Mouse (Mus musculus): ENCODE measurements around the gene Ppp1r15a. TPM values are rescaled to one million over a fixed set of nuclear protein-coding genes. Genes with fewer than 3 reads are reported as not detected.

Gene Ppp1r15a
- total and polyA plus RNA-seq, 2 experiments from 2014 or later = 17.4 to 18.7 TPM

DNA sequence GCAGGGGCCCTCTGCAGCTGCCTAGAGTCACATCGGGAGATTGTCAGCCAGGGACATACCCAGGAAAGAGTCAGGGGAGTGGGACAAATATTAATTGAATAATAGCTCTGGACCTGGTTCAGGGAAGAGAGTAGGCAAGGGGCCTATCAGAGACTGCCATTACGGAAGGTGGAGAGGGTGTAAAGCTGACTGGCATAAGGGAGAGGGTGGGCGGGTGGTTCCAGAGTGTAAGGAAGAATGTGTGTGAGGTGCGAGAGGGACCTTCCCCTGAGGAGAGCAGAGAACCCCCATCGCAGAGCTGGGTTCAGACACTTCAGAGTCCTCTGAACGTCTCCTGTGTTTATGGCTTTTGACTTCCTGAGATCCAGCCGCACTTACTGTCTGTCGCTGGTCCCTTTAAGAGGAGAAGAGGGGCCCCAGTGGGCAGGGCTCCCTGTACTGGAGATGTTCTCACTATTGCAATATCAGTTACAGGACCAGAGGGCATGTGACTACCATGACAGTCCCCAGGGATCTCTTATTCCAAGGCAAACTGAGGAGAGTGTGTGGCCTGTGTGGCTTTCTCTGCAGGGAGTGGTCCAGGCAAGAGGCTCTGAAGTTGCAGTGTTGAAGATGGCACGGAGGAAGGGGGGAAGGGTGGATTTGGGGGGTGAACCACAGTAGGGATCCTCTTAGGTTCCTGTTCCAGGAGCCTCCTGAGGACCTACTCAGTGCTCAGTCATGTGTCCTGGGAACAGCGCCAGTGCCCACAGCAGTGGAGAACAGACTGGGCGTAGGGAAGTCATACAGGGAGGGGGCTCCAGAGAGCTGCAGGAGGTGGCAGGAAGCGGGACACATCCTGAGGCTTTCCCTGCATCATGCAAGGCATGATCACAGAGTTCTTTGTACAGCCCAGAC is 35.8 kb upstream of the Ppp1r15a start:
- WGBS = 64% methylated on average over 12 of the region's 12 CpGs
- no peak for TF ChIP-seq CTCF (IDR thresholded peaks at IDR 0.05)
- DNase-seq (ENCODE audit: low spot score) (no peak), ATAC-seq (ENCODE audit: low FRiP score) (no peak)
- Histone ChIP-seq H3K4me2 (ENCODE audit: low read depth, low read length, poor library complexity, severe bottlenecking) (0 out of 2 replicates have a peak overlapping the region, but pooled peaks have one; percentile 9), H3K9ac (replicated peaks; ENCODE audit: low read length, poor library complexity, severe bottlenecking) (no peak overlapping the region; the same call in 1 of the 2 replicates), H3K9me3 (ENCODE audit: low read length) (no peaks in the 10 kb centered on the region), H3K4me1 (ENCODE audit: insufficient read depth, low read length) (no peaks in the 10 kb centered on the region), H3K4me3 (ENCODE audit: low read depth, low read length) (no peak overlapping the region), H3K27me3 (ENCODE audit: insufficient read depth, low read length) (no peaks in the 10 kb centered on the region), H3K36me3 (ENCODE audit: insufficient read depth, low read length) (no peaks in the 10 kb centered on the region), H3K27ac (ENCODE audit: low read depth, low read length) (no peak overlapping the region)

DNA sequence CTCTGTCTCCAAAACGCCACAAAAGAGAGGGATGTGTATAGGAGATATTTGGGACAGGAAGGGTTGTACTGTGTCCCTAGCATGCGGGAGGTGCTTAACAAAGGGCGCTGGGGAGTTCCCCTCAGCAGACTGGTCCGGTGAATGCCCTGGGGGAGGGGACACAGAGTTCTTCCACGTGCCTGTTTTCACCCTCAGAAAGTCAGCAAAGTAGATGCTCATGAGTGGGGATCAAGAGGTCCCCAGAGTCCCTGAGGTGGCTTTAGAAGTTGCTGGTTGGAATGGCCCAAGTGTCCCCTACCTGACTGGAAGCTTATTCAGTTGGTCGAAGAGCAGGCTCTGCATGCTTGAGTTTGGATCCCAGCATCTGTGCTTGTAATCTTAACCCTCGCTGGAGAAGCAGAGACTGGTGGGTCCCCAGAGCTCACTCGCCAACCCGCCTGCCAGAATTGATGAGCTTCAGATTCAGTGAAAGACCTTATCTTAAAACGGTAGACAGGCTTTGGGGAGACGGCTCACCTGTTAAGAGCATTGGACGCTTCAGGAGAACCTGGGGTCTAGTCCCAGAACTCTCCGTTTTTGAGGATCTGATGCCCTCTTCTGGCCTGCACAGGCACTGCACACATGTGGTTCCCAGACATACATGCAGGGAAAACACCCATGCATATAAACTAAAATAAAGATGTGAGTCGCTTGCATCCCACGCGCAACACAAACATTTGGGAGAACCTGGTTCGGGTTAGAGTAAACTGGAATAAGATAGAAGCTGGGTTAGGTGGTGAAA is 35.0 kb upstream of the Ppp1r15a start:
- 26% methylated on average over 17 of the region's 17 CpGs for WGBS
- Histone ChIP-seq H3K4me1 (ENCODE audit: insufficient read depth, low read length) (no peaks in the 10 kb centered on the region), H3K36me3 (ENCODE audit: insufficient read depth, low read length) (no peaks in the 10 kb centered on the region), H3K4me2 (ENCODE audit: low read depth, low read length, poor library complexity, severe bottlenecking) (peak overlapping the region; percentile 34), H3K27ac (ENCODE audit: low read depth, low read length) (no peak overlapping the region), H3K9ac (replicated peaks; ENCODE audit: low read length, poor library complexity, severe bottlenecking) (no peak overlapping the region; the same call in 1 of the 2 replicates), H3K4me3 (ENCODE audit: low read depth, low read length) (no peak overlapping the region), H3K9me3 (ENCODE audit: low read length) (no peaks in the 10 kb centered on the region), H3K27me3 (ENCODE audit: insufficient read depth, low read length) (no peaks in the 10 kb centered on the region)
- peak; percentile 97 for TF ChIP-seq CTCF (IDR thresholded peaks at IDR 0.05)
- peak; percentile 42; the same call in 1 of the 2 replicates for ATAC-seq (ENCODE audit: low FRiP score)
- peak; percentile 77 for DNase-seq (ENCODE audit: low spot score)

DNA sequence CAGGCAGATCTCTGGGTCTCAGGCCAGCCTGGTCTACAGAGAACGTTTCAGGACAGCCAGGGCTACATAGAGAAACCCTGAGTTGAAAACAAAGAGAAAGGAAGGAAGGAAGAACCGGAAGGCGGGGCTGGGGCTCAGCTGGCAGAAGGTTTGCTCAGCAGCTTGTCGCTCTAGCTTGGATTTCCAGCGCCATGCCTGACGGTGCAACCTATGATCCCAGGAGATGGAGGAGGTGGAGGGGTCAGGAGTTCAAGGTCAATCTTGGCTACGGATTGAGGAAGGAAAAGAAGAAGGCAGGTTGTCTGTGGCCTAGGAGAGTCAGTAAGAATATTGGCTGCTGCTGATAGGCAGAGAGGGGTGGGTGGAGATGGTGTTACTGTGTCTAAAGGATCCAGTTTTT is 34.2 kb upstream of the Ppp1r15a start:
- no peak for DNase-seq (ENCODE audit: low spot score)
- Histone ChIP-seq H3K4me3 (ENCODE audit: low read depth, low read length) (no peak overlapping the region), H3K4me2 (ENCODE audit: low read depth, low read length, poor library complexity, severe bottlenecking) (no peak overlapping the region), H3K4me1 (ENCODE audit: insufficient read depth, low read length) (no peaks in the 10 kb centered on the region), H3K27me3 (ENCODE audit: insufficient read depth, low read length) (no peaks in the 10 kb centered on the region), H3K36me3 (ENCODE audit: insufficient read depth, low read length) (no peaks in the 10 kb centered on the region), H3K9ac (replicated peaks; ENCODE audit: low read length, poor library complexity, severe bottlenecking) (no peak overlapping the region), H3K27ac (ENCODE audit: low read depth, low read length) (no peak overlapping the region), H3K9me3 (ENCODE audit: low read length) (no peaks in the 10 kb centered on the region)
- ATAC-seq (ENCODE audit: low FRiP score) = no peak
- WGBS = 84% methylated on average over 7 of the region's 7 CpGs
- no peak for TF ChIP-seq CTCF (IDR thresholded peaks at IDR 0.05)

DNA sequence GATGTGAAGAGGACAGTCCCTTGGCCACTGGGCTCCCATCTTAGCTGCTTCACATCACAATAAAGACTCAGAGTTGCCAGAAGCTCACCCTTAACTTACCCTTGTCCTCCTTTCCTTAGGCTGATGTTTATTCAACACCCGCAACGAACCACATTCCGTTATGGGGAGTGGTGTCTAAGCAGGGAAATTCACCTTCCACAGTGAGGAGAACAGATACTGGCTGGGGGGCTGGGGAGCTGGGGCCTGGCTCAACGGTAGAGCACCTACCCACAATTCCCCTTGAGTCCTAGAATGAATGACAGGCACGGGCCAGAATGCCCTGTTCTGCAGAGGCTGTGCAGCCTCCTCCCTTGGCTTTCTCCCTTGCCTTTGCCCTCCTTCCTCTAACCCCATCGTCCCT is 32.8 kb upstream of the Ppp1r15a start:
- Histone ChIP-seq H3K9ac (replicated peaks; ENCODE audit: low read length, poor library complexity, severe bottlenecking) (no peak overlapping the region), H3K27me3 (ENCODE audit: insufficient read depth, low read length) (no peaks in the 10 kb centered on the region), H3K4me2 (ENCODE audit: low read depth, low read length, poor library complexity, severe bottlenecking) (no peak overlapping the region), H3K4me1 (ENCODE audit: insufficient read depth, low read length) (no peaks in the 10 kb centered on the region), H3K4me3 (ENCODE audit: low read depth, low read length) (no peak overlapping the region), H3K27ac (ENCODE audit: low read depth, low read length) (no peak overlapping the region), H3K9me3 (ENCODE audit: low read length) (no peaks in the 10 kb centered on the region), H3K36me3 (ENCODE audit: insufficient read depth, low read length) (no peaks in the 10 kb centered on the region)
- no peak for TF ChIP-seq CTCF (IDR thresholded peaks at IDR 0.05)
- DNase-seq (ENCODE audit: low spot score) (no peak), ATAC-seq (ENCODE audit: low FRiP score) (no peak)
- 55% methylated on average over 6 of the region's 6 CpGs for WGBS

DNA sequence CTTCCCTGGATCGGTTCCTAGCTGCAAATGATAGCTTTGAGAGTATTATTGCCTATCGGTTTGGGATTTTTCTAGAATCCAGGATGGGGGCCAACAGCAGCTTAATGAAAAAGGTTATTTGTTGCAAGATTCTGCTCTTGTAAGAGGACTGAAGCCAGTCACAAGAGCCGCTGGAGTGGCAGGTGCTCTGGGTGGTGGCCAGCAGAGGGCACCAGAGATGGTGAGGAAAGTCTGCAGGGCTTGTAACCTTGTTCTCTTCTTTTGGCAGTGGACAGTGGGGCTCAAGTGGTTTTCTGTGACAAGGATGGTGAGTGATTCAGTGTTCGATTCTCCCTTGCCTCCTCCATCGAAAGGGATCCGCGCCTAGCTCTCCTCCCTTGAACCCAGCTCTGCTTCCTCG is 29.7 kb upstream of the Ppp1r15a start:
- H3K36me3 ChIP-seq (ENCODE audit: insufficient read depth, low read length) = no peaks in the 10 kb centered on the region
- no peaks in the 10 kb centered on the region for H3K4me1 ChIP-seq (ENCODE audit: insufficient read depth, low read length)
- H3K4me3 ChIP-seq (ENCODE audit: low read depth, low read length) = no peak overlapping the region
- DNase-seq (ENCODE audit: low spot score) = peak; percentile 65
- TF ChIP-seq CTCF (IDR thresholded peaks at IDR 0.05) = peak; percentile 80
- no peak for ATAC-seq (ENCODE audit: low FRiP score)
- no peak overlapping the region for H3K9ac ChIP-seq (replicated peaks; ENCODE audit: low read length, poor library complexity, severe bottlenecking)
- no peak overlapping the region for H3K27ac ChIP-seq (ENCODE audit: low read depth, low read length)
- 19% methylated on average over 8 of the region's 8 CpGs for WGBS
- no peaks in the 10 kb centered on the region for H3K27me3 ChIP-seq (ENCODE audit: insufficient read depth, low read length)
- no peaks in the 10 kb centered on the region for H3K9me3 ChIP-seq (ENCODE audit: low read length)
- H3K4me2 ChIP-seq (ENCODE audit: low read depth, low read length, poor library complexity, severe bottlenecking) = no peak overlapping the region

DNA sequence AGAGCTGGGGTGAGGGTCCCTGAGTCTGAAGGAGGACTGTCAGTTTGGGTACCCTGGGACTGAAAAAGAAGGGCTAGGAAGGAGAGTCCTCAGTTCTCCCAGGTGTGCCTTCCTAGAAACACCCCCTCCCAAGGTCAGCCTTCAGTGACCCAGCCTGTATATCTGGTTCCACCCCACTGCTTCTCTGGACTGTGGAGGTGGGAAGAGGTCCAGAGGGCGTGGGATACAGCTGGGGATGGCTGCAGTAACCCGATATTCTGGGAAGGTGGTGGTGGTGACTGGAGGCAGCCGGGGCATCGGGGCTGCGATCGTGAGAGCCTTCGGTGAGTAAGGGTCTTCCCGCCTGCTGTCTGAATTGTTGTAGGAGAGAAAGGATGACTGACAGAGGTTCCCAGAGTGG is 28.7 kb upstream of the Ppp1r15a start, which contains the start of gene Hsd17b14:
Gene Hsd17b14 (plus strand): TSS at position 150 of the 400 bp plus-strand sequence.
- Histone ChIP-seq H3K4me2 (ENCODE audit: low read depth, low read length, poor library complexity, severe bottlenecking) (no peak within 1 kb of the TSS), H3K36me3 (ENCODE audit: insufficient read depth, low read length) (no peaks in the 10 kb centered on the region), H3K9me3 (ENCODE audit: low read length) (no peaks in the 10 kb centered on the region), H3K4me3 (ENCODE audit: low read depth, low read length) (no peak within 1 kb of the TSS), H3K9ac (replicated peaks; ENCODE audit: low read length, poor library complexity, severe bottlenecking) (no peak within 1 kb of the TSS), H3K4me1 (ENCODE audit: insufficient read depth, low read length) (no peaks in the 10 kb centered on the region), H3K27me3 (ENCODE audit: insufficient read depth, low read length) (no peaks in the 10 kb centered on the region), H3K27ac (ENCODE audit: low read depth, low read length) (no peak within 1 kb of the TSS)
- ATAC-seq (ENCODE audit: low FRiP score) (no peak), DNase-seq (ENCODE audit: low spot score) (no peak)
- no peak for TF ChIP-seq CTCF (IDR thresholded peaks at IDR 0.05)
- WGBS = 33% methylated on average over 8 of the region's 8 CpGs
